Mouse (Mus musculus): ENCODE measurements at regions not wholly inside any gene's neighbourhood (a gene's known extent, or its start where the extent isn't known, plus 50 kb on each side); places are given as distances from the start of the nearest gene placed in this dataset.

- WGBS = 86% methylated on average over 4 of the region's 4 CpGs
- Histone ChIP-seq H3K9ac (ENCODE audit: low read depth, low read length) (no peak overlapping the region), H3K27me3 (ENCODE audit: control insufficient read depth, insufficient read depth, low read length) (no peaks in the 10 kb centered on the region), H3K4me1 (ENCODE audit: control insufficient read depth, insufficient read depth, low read length) (no peaks in the 10 kb centered on the region), H3K4me3 (ENCODE audit: insufficient read depth, low read depth, low read length) (no peak overlapping the region), H3K27ac (replicated peaks; ENCODE audit: insufficient read depth, low read depth, low read length) (no peak overlapping the region), H3K79me2 (ENCODE audit: control insufficient read depth, insufficient read depth, low read length) (no peaks in the 10 kb centered on the region), H3K36me3 (ENCODE audit: control insufficient read depth, insufficient read depth, low read length) (no peaks in the 10 kb centered on the region)
- no peak for TF ChIP-seq POLR2A (IDR thresholded peaks at IDR 0.05; ENCODE audit: extremely low read depth, insufficient read depth, low read length)
- no peak for TF ChIP-seq CTCF (IDR thresholded peaks at IDR 0.05; ENCODE audit: low read depth, low read length)
- no peak for DNase-seq (ENCODE audit: extremely low read depth, low read depth, low spot score)
Measured at GRCm38 (mm10) chr8:34614987-34615386, 503.4 kb upstream of the Gm10131 start.

DNA sequence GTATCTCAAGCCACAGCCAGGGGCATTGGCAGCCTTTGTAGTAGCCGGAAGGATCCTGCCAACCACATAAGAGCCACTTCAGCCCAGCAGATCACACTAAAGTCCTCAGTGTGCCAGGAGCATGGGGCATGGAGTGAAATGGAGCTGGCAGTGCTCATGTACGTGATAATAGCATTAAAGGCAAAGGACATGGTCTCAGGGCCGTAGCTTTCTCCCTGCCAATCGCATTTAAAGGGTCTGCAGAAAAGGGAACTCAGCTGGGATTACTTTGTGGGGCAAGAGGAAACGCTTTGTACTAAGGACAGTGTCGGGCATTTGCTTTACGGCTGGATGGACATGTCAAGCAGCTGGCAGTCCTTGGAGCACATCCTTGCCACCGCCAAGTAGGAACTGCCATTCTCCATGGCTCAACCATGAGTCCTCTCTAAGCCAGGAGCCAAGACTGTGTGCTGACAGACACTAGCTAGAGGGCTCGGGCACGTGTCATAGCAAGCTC lies 502.5 kb upstream of the Gm10131 start:
- no peak overlapping the region for H3K9ac ChIP-seq (ENCODE audit: low read depth, low read length)
- no peaks in the 10 kb centered on the region for H3K4me1 ChIP-seq (ENCODE audit: control insufficient read depth, insufficient read depth, low read length)
- WGBS = 89% methylated on average over 10 of the region's 10 CpGs
- TF ChIP-seq CTCF (IDR thresholded peaks at IDR 0.05; ENCODE audit: low read depth, low read length) (no peak), POLR2A (IDR thresholded peaks at IDR 0.05; ENCODE audit: extremely low read depth, insufficient read depth, low read length) (no peak)
- H3K4me3 ChIP-seq (ENCODE audit: insufficient read depth, low read depth, low read length) = no peak overlapping the region
- no peaks in the 10 kb centered on the region for H3K27me3 ChIP-seq (ENCODE audit: control insufficient read depth, insufficient read depth, low read length)
- H3K79me2 ChIP-seq (ENCODE audit: control insufficient read depth, insufficient read depth, low read length) = no peaks in the 10 kb centered on the region
- H3K36me3 ChIP-seq (ENCODE audit: control insufficient read depth, insufficient read depth, low read length) = no peaks in the 10 kb centered on the region
- no peak overlapping the region for H3K27ac ChIP-seq (replicated peaks; ENCODE audit: insufficient read depth, low read depth, low read length)
- no peak for DNase-seq (ENCODE audit: extremely low read depth, low read depth, low spot score)

DNA sequence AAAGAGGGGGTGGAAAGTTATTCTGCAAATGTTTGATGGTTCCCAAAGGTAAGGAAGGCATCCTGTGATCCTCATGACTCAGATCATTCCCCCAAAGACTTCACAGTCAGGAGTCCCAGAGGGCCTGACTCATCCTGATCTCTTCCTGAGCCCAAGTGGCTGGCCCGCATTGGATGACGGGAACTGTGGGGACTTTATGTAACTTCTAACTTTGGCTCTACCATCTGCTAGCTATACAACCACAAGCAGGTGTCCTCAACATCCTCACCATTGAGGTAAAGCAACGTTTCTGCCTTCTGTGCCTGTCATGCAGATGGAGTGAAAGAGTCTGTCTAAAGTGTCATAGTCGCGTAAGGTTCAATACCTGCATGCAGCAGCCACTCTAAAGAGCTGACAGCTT lies 501.6 kb upstream of the Gm10131 start:
- Histone ChIP-seq H3K4me1 (ENCODE audit: control insufficient read depth, insufficient read depth, low read length) (no peaks in the 10 kb centered on the region), H3K9ac (ENCODE audit: low read depth, low read length) (no peak overlapping the region), H3K27me3 (ENCODE audit: control insufficient read depth, insufficient read depth, low read length) (no peaks in the 10 kb centered on the region), H3K27ac (replicated peaks; ENCODE audit: insufficient read depth, low read depth, low read length) (no peak overlapping the region), H3K36me3 (ENCODE audit: control insufficient read depth, insufficient read depth, low read length) (no peaks in the 10 kb centered on the region), H3K79me2 (ENCODE audit: control insufficient read depth, insufficient read depth, low read length) (no peaks in the 10 kb centered on the region), H3K4me3 (ENCODE audit: insufficient read depth, low read depth, low read length) (no peak overlapping the region)
- DNase-seq (ENCODE audit: extremely low read depth, low read depth, low spot score) = no peak
- TF ChIP-seq POLR2A (IDR thresholded peaks at IDR 0.05; ENCODE audit: extremely low read depth, insufficient read depth, low read length) (no peak), CTCF (IDR thresholded peaks at IDR 0.05; ENCODE audit: low read depth, low read length) (no peak)
- WGBS = 87% methylated on average over 5 of the region's 5 CpGs

DNA sequence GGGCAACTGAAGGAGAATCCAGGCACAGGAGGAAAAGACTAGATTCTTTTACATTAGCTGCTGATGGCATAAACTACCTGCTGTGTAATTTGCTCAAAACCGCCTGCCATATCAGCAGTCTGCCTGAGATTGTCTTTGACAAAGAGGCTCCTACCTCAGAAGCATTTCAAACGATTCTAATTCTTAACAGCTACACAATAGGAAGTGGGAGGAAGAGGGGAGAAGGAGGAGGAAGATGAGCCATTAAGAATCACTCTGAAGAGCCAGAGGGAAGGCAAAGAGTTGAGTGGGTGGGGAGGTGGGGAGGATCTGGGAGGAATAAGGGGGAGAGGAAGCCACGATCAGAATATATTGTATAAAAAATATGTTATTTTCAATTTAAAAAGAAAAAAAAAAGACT lies 500.9 kb upstream of the Gm10131 start:
- Histone ChIP-seq H3K4me3 (ENCODE audit: insufficient read depth, low read depth, low read length) (no peak overlapping the region), H3K36me3 (ENCODE audit: control insufficient read depth, insufficient read depth, low read length) (no peaks in the 10 kb centered on the region), H3K9ac (ENCODE audit: low read depth, low read length) (no peak overlapping the region), H3K27me3 (ENCODE audit: control insufficient read depth, insufficient read depth, low read length) (no peaks in the 10 kb centered on the region), H3K27ac (replicated peaks; ENCODE audit: insufficient read depth, low read depth, low read length) (no peak overlapping the region), H3K79me2 (ENCODE audit: control insufficient read depth, insufficient read depth, low read length) (no peaks in the 10 kb centered on the region), H3K4me1 (ENCODE audit: control insufficient read depth, insufficient read depth, low read length) (no peaks in the 10 kb centered on the region)
- 80% methylated on average over 3 of the region's 3 CpGs for WGBS
- no peak for TF ChIP-seq CTCF (IDR thresholded peaks at IDR 0.05; ENCODE audit: low read depth, low read length)
- no peak for TF ChIP-seq POLR2A (IDR thresholded peaks at IDR 0.05; ENCODE audit: extremely low read depth, insufficient read depth, low read length)
- DNase-seq (ENCODE audit: extremely low read depth, low read depth, low spot score) = no peak

- no peaks in the 10 kb centered on the region for H3K36me3 ChIP-seq (ENCODE audit: control insufficient read depth, insufficient read depth, low read length)
- H3K4me3 ChIP-seq (ENCODE audit: insufficient read depth, low read depth, low read length) = no peak overlapping the region
- DNase-seq (ENCODE audit: extremely low read depth, low read depth, low spot score) = no peak
- H3K27ac ChIP-seq (replicated peaks; ENCODE audit: insufficient read depth, low read depth, low read length) = no peak overlapping the region
- no peak overlapping the region for H3K9ac ChIP-seq (ENCODE audit: low read depth, low read length)
- H3K4me1 ChIP-seq (ENCODE audit: control insufficient read depth, insufficient read depth, low read length) = no peaks in the 10 kb centered on the region
- no peaks in the 10 kb centered on the region for H3K79me2 ChIP-seq (ENCODE audit: control insufficient read depth, insufficient read depth, low read length)
- no peaks in the 10 kb centered on the region for H3K27me3 ChIP-seq (ENCODE audit: control insufficient read depth, insufficient read depth, low read length)
- TF ChIP-seq POLR2A (IDR thresholded peaks at IDR 0.05; ENCODE audit: extremely low read depth, insufficient read depth, low read length) (no peak), CTCF (IDR thresholded peaks at IDR 0.05; ENCODE audit: low read depth, low read length) (no peak)
Measured at GRCm38 (mm10) chr8:34610186-34610585, 498.6 kb upstream of the Gm10131 start.

- H3K4me3 ChIP-seq (ENCODE audit: insufficient read depth, low read depth, low read length) = no peak overlapping the region
- TF ChIP-seq CTCF (IDR thresholded peaks at IDR 0.05; ENCODE audit: low read depth, low read length) (no peak), POLR2A (IDR thresholded peaks at IDR 0.05; ENCODE audit: extremely low read depth, insufficient read depth, low read length) (no peak)
- H3K27ac ChIP-seq (replicated peaks; ENCODE audit: insufficient read depth, low read depth, low read length) = no peak overlapping the region
- H3K79me2 ChIP-seq (ENCODE audit: control insufficient read depth, insufficient read depth, low read length) = no peaks in the 10 kb centered on the region
- DNase-seq (ENCODE audit: extremely low read depth, low read depth, low spot score) = no peak
- H3K27me3 ChIP-seq (ENCODE audit: control insufficient read depth, insufficient read depth, low read length) = no peaks in the 10 kb centered on the region
- H3K36me3 ChIP-seq (ENCODE audit: control insufficient read depth, insufficient read depth, low read length) = no peaks in the 10 kb centered on the region
- no peak overlapping the region for H3K9ac ChIP-seq (ENCODE audit: low read depth, low read length)
- 99% methylated on average over 2 of the region's 2 CpGs for WGBS
- no peaks in the 10 kb centered on the region for H3K4me1 ChIP-seq (ENCODE audit: control insufficient read depth, insufficient read depth, low read length)
Measured at GRCm38 (mm10) chr8:34607426-34607825, 495.9 kb upstream of the Gm10131 start.
